13 mouse cellular contexts compared by ENCODE assay signal in the genomic region with DNA sequence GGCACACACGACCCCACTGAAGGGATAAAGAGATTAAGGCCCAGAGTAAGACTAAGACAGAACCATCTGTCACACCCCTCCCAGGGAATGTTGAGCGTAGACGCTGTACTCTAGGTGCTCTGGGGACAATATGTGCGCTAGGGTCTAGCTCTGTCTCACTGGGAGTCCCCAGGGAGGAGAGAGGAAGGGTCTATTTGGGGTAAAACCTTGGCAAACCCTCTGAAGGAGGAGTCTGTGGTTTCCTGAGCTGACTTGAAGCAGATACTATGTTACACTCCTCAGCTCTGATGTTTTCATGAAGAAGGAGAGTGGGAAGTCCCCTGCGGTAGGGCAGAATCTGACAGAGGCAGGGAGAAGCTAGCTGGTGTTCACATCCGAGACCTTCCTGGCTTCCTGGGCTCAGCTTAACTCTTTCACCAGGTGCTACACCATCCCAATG. TPM values are rescaled to one million over a fixed set of nuclear protein-coding genes. Genes with fewer than 3 reads are reported as not detected.
DNase-seq lines count a peak whose midpoint lies in the region; ATAC-seq and TF ChIP-seq lines count a peak whose summit lies in the region.
"Had no signal": no experiment of that assay in that cellular context is flagged by ENCODE, and none has a peak within 500 bp of the region (broad histone marks: within the 10 kb centered on the region; RNA-seq: fewer than 3 reads in every experiment).

No protein-coding gene starts in this region.

- no peaks in the 10 kb centered on the region for H3K27me3 ChIP-seq in heart, embryonic 11.5 days (ENCODE audit: control insufficient read depth, insufficient read depth, low read length)
- H3K27me3 ChIP-seq in lung, postnatal 0 days (replicated peaks; ENCODE audit: insufficient read depth, low read length): no peaks in the 10 kb centered on the region
- H3K27me3 ChIP-seq in heart, postnatal 0 days (ENCODE audit: control insufficient read depth, insufficient read depth, low read length): 0 out of 2 replicates have a peak, but pooled peaks cover 5% of the 10 kb centered on the region
- 0 out of 2 replicates have a peak, but pooled peaks cover 3% of the 10 kb centered on the region for H3K27me3 ChIP-seq in small intestine, adult 2 months (ENCODE audit: control insufficient read depth, insufficient read depth, low read length)

- DNase-seq in heart, adult 9 months (ENCODE audit: low spot score in 2 of 2): no peak
- no peak for DNase-seq in lung, postnatal 0 days (ENCODE audit: low spot score)
- DNase-seq in lung, postnatal 14 days: no peak
- no peak for DNase-seq in heart, postnatal 0 days (ENCODE audit: low spot score)
- no peak for DNase-seq in gastrocnemius, postnatal 25 days
- DNase-seq: cerebellum, postnatal 10 days had no signal

- WGBS in heart, embryonic 11.5 days (ENCODE audit: insufficient replicate concordance): 33% methylated on average over 6 of the region's 6 CpGs
- WGBS in lung, postnatal 0 days: 34% methylated on average over 6 of the region's 6 CpGs
- 35% methylated on average over 6 of the region's 6 CpGs for WGBS in heart, postnatal 0 days
- WGBS in small intestine, adult 2 months: 53% methylated on average over 6 of the region's 6 CpGs

- H3K4me2 ChIP-seq in heart, embryonic 11.5 days: no peak overlapping the region
- no peak overlapping the region for H3K4me2 ChIP-seq in lung, postnatal 0 days (replicated peaks; ENCODE audit: low read depth, low read length)
- H3K4me2 ChIP-seq in heart, postnatal 0 days (ENCODE audit: low read depth, low read length): no peak overlapping the region
- H3K4me2 ChIP-seq: limb, embryonic 13.5 days had no signal

- H3K4me1 ChIP-seq in heart, embryonic 11.5 days (ENCODE audit: control insufficient read depth, insufficient read depth, low read length): peaks cover 65% of the 10 kb centered on the region
- H3K4me1 ChIP-seq in lung, postnatal 0 days (ENCODE audit: insufficient read depth, low read depth, low read length): peaks cover 26% of the 10 kb centered on the region; the same call in 1 of the 2 replicates
- H3K4me1 ChIP-seq in heart, postnatal 0 days (ENCODE audit: control insufficient read depth, insufficient read depth): peaks cover 44% of the 10 kb centered on the region
- peaks cover 13% of the 10 kb centered on the region for H3K4me1 ChIP-seq in small intestine, adult 2 months (ENCODE audit: control insufficient read depth, insufficient read depth, insufficient read length, low read length)

- peak overlapping the region; percentile 77 for H3K27ac ChIP-seq in heart, embryonic 11.5 days (ENCODE audit: low read depth, low read length)
- H3K27ac ChIP-seq in lung, postnatal 0 days (ENCODE audit: low read length): peak overlapping the region; percentile 75
- H3K27ac ChIP-seq in heart, postnatal 0 days (ENCODE audit: low read depth): peak overlapping the region; percentile 72
- H3K27ac ChIP-seq in small intestine, adult 2 months (ENCODE audit: insufficient read depth, low read depth, low read length): peak overlapping the region; percentile 37; the same call in 1 of the 2 replicates
- H3K27ac ChIP-seq: hindbrain, postnatal 0 days had no signal

- H3K4me3 ChIP-seq in heart, embryonic 11.5 days (ENCODE audit: low read depth, low read length): no peak overlapping the region
- H3K4me3 ChIP-seq in lung, postnatal 0 days (ENCODE audit: low read depth, low read length): no peak overlapping the region
- H3K4me3 ChIP-seq in heart, postnatal 0 days (ENCODE audit: low read depth, low read length): no peak overlapping the region
- no peak overlapping the region for H3K4me3 ChIP-seq in small intestine, adult 2 months (ENCODE audit: low read depth, low read length)
- H3K4me3 ChIP-seq: limb, embryonic 13.5 days; megakaryocyte, embryonic 14.5 days had no signal

- H3K9me3 ChIP-seq in heart, embryonic 11.5 days (replicated peaks; ENCODE audit: control insufficient read depth, low read length): no peaks in the 10 kb centered on the region
- H3K9me3 ChIP-seq in lung, postnatal 0 days (ENCODE audit: low read length): no peaks in the 10 kb centered on the region
- no peaks in the 10 kb centered on the region for H3K9me3 ChIP-seq in heart, postnatal 0 days (replicated peaks; ENCODE audit: control insufficient read depth, low read length)
- H3K9me3 ChIP-seq: limb, embryonic 13.5 days; megakaryocyte, embryonic 14.5 days had no signal

- no peaks in the 10 kb centered on the region for H3K36me3 ChIP-seq in heart, embryonic 11.5 days (ENCODE audit: control insufficient read depth, insufficient read depth, low read length)
- no peaks in the 10 kb centered on the region for H3K36me3 ChIP-seq in lung, postnatal 0 days (ENCODE audit: insufficient read depth, low read length)
- no peaks in the 10 kb centered on the region for H3K36me3 ChIP-seq in heart, postnatal 0 days (replicated peaks; ENCODE audit: control insufficient read depth, insufficient read depth, low read length)
- no peaks in the 10 kb centered on the region for H3K36me3 ChIP-seq in small intestine, adult 2 months (ENCODE audit: control insufficient read depth, insufficient read depth, low read length)
- H3K36me3 ChIP-seq: limb, embryonic 13.5 days had no signal

- no peak for TF ChIP-seq POLR2A in small intestine, adult 2 months (IDR thresholded peaks at IDR 0.05; ENCODE audit: low read depth, low read length)

- no peak overlapping the region for H3K9ac ChIP-seq in heart, embryonic 11.5 days (ENCODE audit: low read depth, low read length)
- H3K9ac ChIP-seq in lung, postnatal 0 days (replicated peaks; ENCODE audit: low read depth): no peak overlapping the region
- no peak overlapping the region for H3K9ac ChIP-seq in heart, postnatal 0 days (replicated peaks; ENCODE audit: low read depth, low read length)
- H3K9ac ChIP-seq: limb, embryonic 13.5 days had no signal

- TF ChIP-seq CTCF in lung, postnatal 0 days (IDR thresholded peaks at IDR 0.05): no peak
- no peak for TF ChIP-seq CTCF in heart, postnatal 0 days (IDR thresholded peaks at IDR 0.05; ENCODE audit: low read depth)
- no peak for TF ChIP-seq CTCF in small intestine, adult 2 months (IDR thresholded peaks at IDR 0.05; ENCODE audit: extremely low read depth, insufficient read length, insufficient replicate concordance, low read depth, low read length)

- no peak for ATAC-seq in heart, embryonic 11.5 days (replicated peaks; ENCODE audit: insufficient number of reproducible peaks, low FRiP score, low TSS enrichment)
- peak; percentile 30 for ATAC-seq in lung, postnatal 0 days
- no peak for ATAC-seq in heart, postnatal 0 days (ENCODE audit: insufficient read depth, low read depth)
- ATAC-seq in megakaryocyte, adult 5-6 weeks (ENCODE audit: poor library complexity, severe bottlenecking): no peak

- TF ChIP-seq EP300 in lung, postnatal 0 days (IDR thresholded peaks at IDR 0.05): no peak
- TF ChIP-seq EP300 in heart, postnatal 0 days (IDR thresholded peaks at IDR 0.05; ENCODE audit: low read depth): no peak

RNA-seq across cellular contexts. Expression of a gene that starts 8.3 kb away (rescaled TPM):
- 13.2 and 14.5 TPM in 2 replicates for polyA plus RNA-seq in heart, embryonic 11.5 days (2014; fragmentation: Nextera tagmentation; extraction: Ambion mirVana)
- 8.1 and 8.7 TPM in 2 replicates for polyA plus RNA-seq in lung, postnatal 0 days (2015; fragmentation: Nextera tagmentation; extraction: Ambion mirVana)
- total RNA-seq in heart, postnatal 0 days (2014; rRNA removed; ENCODE audit: low replicate concordance): 12.5 and 15.0 TPM in 2 replicates
- 10.9 and 12.3 TPM in 2 replicates for polyA plus RNA-seq in heart, postnatal 0 days (2015; fragmentation: Nextera tagmentation; extraction: Ambion mirVana)
- polyA plus RNA-seq in small intestine, adult 2 months (2012; rRNA removed): 0.42 and 0.65 TPM in 2 replicates
- not detected in 2 replicates for total RNA-seq in megakaryocyte, adult 5-6 weeks (2015)
- 0.15 TPM in 1 of 2 replicates, not detected in the other for total RNA-seq in megakaryocyte, adult 5-6 weeks (2017)
- total RNA-seq in gastrocnemius, postnatal 25 days (2021): 1 to 10 TPM; 3.5 to 6.1 TPM
- total RNA-seq: neutrophil, adult 5-6 weeks had no signal
